ENCODE assay signal across 18 mouse cellular contexts in the genomic region with DNA sequence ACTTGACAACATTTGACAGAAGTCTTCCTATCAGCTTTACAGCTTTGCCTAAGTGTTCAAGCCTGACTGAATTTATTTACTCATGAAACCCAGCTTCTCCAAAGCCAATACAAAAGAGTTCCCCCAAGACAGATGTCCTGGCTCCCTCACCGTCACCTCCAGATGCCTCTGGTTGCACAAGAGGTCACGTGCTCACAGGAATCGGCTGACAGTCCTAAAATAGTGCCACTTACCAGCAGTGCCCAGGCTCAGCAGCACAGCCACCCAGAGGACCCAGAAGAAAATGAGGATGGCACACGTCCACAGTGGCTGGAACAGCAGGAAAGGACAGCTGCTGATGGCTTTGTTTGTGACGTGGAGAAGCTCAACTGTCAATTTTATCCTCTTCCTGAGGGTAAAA. TPM values are rescaled to one million over a fixed set of nuclear protein-coding genes. Genes with fewer than 3 reads are reported as not detected.
DNase-seq lines count a peak whose midpoint lies in the region; ATAC-seq and TF ChIP-seq lines count a peak whose summit lies in the region.
"Had no signal": no experiment of that assay in that cellular context is flagged by ENCODE, and none has a peak within 500 bp of the region (broad histone marks: within the 10 kb centered on the region; RNA-seq: fewer than 3 reads in every experiment).

No protein-coding gene starts in this region.

- no peaks in the 10 kb centered on the region for H3K27me3 ChIP-seq in C2C12 (ENCODE audit: control insufficient read depth, insufficient read depth, insufficient read length)
- no peaks in the 10 kb centered on the region for H3K27me3 ChIP-seq in heart, embryonic 12.5 days (replicated peaks)
- no peaks in the 10 kb centered on the region for H3K27me3 ChIP-seq in forebrain, postnatal 0 days (ENCODE audit: insufficient read depth, low read length)
- H3K27me3 ChIP-seq: forebrain, embryonic 13.5 days; hindbrain, embryonic 13.5 days; intestine, embryonic 15.5 days; limb, embryonic 12.5 days; neural tube, embryonic 13.5 days had no signal

- H3K79me3 ChIP-seq in C2C12 (ENCODE audit: low read depth), result no peaks in the 10 kb centered on the region

- H3K36me3 ChIP-seq in C2C12 (ENCODE audit: control insufficient read depth, insufficient read depth) (no peaks in the 10 kb centered on the region), macrophage (ENCODE audit: inconsistent target) (no peaks in the 10 kb centered on the region)
- no peaks in the 10 kb centered on the region for H3K36me3 ChIP-seq in heart, embryonic 12.5 days
- no peaks in the 10 kb centered on the region for H3K36me3 ChIP-seq in forebrain, postnatal 0 days (ENCODE audit: insufficient read depth)
- H3K36me3 ChIP-seq: hindbrain, embryonic 13.5 days; intestine, embryonic 15.5 days; limb, embryonic 12.5 days; neural tube, embryonic 13.5 days had no signal

- H3K4me1 ChIP-seq in bone marrow macrophage, adult 2 months (ENCODE audit: control insufficient read depth, insufficient read depth, low read length), result peaks cover 18% of the 10 kb centered on the region
- H3K4me1 ChIP-seq in heart, embryonic 12.5 days (replicated peaks), result peaks cover 11% of the 10 kb centered on the region
- H3K4me1 ChIP-seq in forebrain, postnatal 0 days (ENCODE audit: insufficient read depth), result no peaks in the 10 kb centered on the region
- H3K4me1 ChIP-seq: forebrain, embryonic 13.5 days; intestine, embryonic 15.5 days; limb, embryonic 12.5 days; neural tube, embryonic 13.5 days had no signal

- TF ChIP-seq POLR2A in bone marrow macrophage, adult 2 months (IDR thresholded peaks at IDR 0.05; ENCODE audit: borderline replicate concordance, low read depth, low read length), result no peak

- H3K79me2 ChIP-seq in C2C12 (ENCODE audit: control insufficient read depth, insufficient read depth) (no peaks in the 10 kb centered on the region), macrophage (ENCODE audit: inconsistent target) (no peaks in the 10 kb centered on the region)

- peak; percentile 74; the same call in 1 of the 2 replicates for ATAC-seq in heart, embryonic 12.5 days (ENCODE audit: insufficient number of reproducible peaks, low FRiP score)
- no peak for ATAC-seq in forebrain, postnatal 0 days
- ATAC-seq: activated CD4-positive, CD25-positive, alpha-beta regulatory T cell, adult 4 months; forebrain, embryonic 13.5 days; intestine, embryonic 15.5 days had no signal

- H3K4me3 ChIP-seq in C2C12 (ENCODE audit: insufficient read depth, poor library complexity, severe bottlenecking), result no peak overlapping the region
- no peak overlapping the region for H3K4me3 ChIP-seq in bone marrow macrophage, adult 2 months (ENCODE audit: insufficient read depth, low read length)
- no peak overlapping the region for H3K4me3 ChIP-seq in heart, embryonic 12.5 days
- H3K4me3 ChIP-seq in macrophage (ENCODE audit: inconsistent target), result no peak overlapping the region
- no peak overlapping the region for H3K4me3 ChIP-seq in forebrain, postnatal 0 days (ENCODE audit: low read depth, low read length)
- H3K4me3 ChIP-seq: forebrain, embryonic 13.5 days; hindbrain, embryonic 13.5 days; intestine, embryonic 15.5 days; left cerebral cortex, adult 2 months; limb, embryonic 12.5 days; neural tube, embryonic 13.5 days had no signal

- 0 out of 2 replicates have a peak overlapping the region, but pooled peaks have one; percentile 25 for H3K4me2 ChIP-seq in heart, embryonic 12.5 days
- no peak overlapping the region for H3K4me2 ChIP-seq in forebrain, postnatal 0 days (ENCODE audit: low read depth)
- H3K4me2 ChIP-seq: forebrain, embryonic 13.5 days; hindbrain, embryonic 13.5 days; intestine, embryonic 15.5 days; limb, embryonic 12.5 days; neural tube, embryonic 13.5 days had no signal

- no peaks in the 10 kb centered on the region for H3K9me3 ChIP-seq in heart, embryonic 12.5 days (replicated peaks)
- H3K9me3 ChIP-seq in forebrain, postnatal 0 days (ENCODE audit: low read length), result no peaks in the 10 kb centered on the region
- H3K9me3 ChIP-seq: forebrain, embryonic 13.5 days; hindbrain, embryonic 13.5 days; intestine, embryonic 15.5 days; limb, embryonic 12.5 days; neural tube, embryonic 13.5 days had no signal

- H3K27ac ChIP-seq in bone marrow macrophage, adult 2 months (ENCODE audit: insufficient read depth, low read depth, low read length), result peak overlapping the region; percentile 42
- peak overlapping the region; percentile 50 for H3K27ac ChIP-seq in heart, embryonic 12.5 days (ENCODE audit: poor library complexity, severe bottlenecking)
- H3K27ac ChIP-seq in macrophage, result peak overlapping the region; percentile 7; the same call in 1 of the 2 replicates
- no peak overlapping the region for H3K27ac ChIP-seq in forebrain, postnatal 0 days (ENCODE audit: low read depth, low read length)
- H3K27ac ChIP-seq: forebrain, embryonic 13.5 days; hindbrain, embryonic 13.5 days; intestine, embryonic 15.5 days; kidney, postnatal 0 days; left cerebral cortex, adult 2 months; limb, embryonic 12.5 days; neural tube, embryonic 13.5 days had no signal

- no peak for DNase-seq in right cerebral cortex, adult 18-20 months
- no peak for DNase-seq in embryo, embryonic 10.5 days (ENCODE audit: low spot score)
- DNase-seq in forebrain, postnatal 0 days, result no peak
- DNase-seq: cerebellum, adult 8-10 months; embryo, embryonic 11 days; gastrocnemius, postnatal 10 days had no signal

- WGBS in heart, embryonic 12.5 days, result 33% methylated on average over 5 of the region's 5 CpGs
- 5% methylated on average over 5 of the region's 5 CpGs for WGBS in macrophage (ENCODE audit: missing documents)
- 71% methylated on average over 5 of the region's 5 CpGs for WGBS in forebrain, postnatal 0 days

- H3K9ac ChIP-seq in heart, embryonic 12.5 days, result no peak overlapping the region
- no peak overlapping the region for H3K9ac ChIP-seq in forebrain, postnatal 0 days
- H3K9ac ChIP-seq: forebrain, embryonic 13.5 days; hindbrain, embryonic 13.5 days; intestine, embryonic 15.5 days; limb, embryonic 12.5 days; neural tube, embryonic 13.5 days had no signal

- H3ac ChIP-seq in C2C12 (ENCODE audit: control insufficient read depth, insufficient read length, low read depth), result no peak overlapping the region

- TF ChIP-seq CTCF in C2C12 (IDR thresholded peaks at IDR 0.05; ENCODE audit: control insufficient read depth, insufficient read depth, insufficient read length), result no peak
- TF ChIP-seq CTCF in bone marrow macrophage, adult 2 months (IDR thresholded peaks at IDR 0.05; ENCODE audit: low read depth, low read length), result no peak
- no peak for TF ChIP-seq CTCF in forebrain, postnatal 0 days (IDR thresholded peaks at IDR 0.05; ENCODE audit: low read depth)

TF ChIP-seq in C2C12, 6 proteins besides CTCF, POLR2A, EP300 and RAD21:
- TF ChIP-seq USF1 (IDR thresholded peaks at IDR 0.05; ENCODE audit: low read depth) (peak; percentile 71), FOSL1 (IDR thresholded peaks at IDR 0.05; ENCODE audit: insufficient read depth, low read length, poor library complexity, severe bottlenecking) (no peak), CEBPB (IDR thresholded peaks at IDR 0.05; ENCODE audit: low read depth) (peak; percentile 23)

RNA-seq across cellular contexts. Expression of a gene that starts 23.1 kb away (rescaled TPM):
- polyA plus RNA-seq in C2C12 (2012; fragmentation: generic; extraction: Trizol), result 0.20 TPM
- polyA plus RNA-seq in bone marrow macrophage, adult 2 months (2012; ENCODE audit: insufficient read depth, insufficient read length, missing spikeins), result not detected in 2 replicates
- 0.55 and 1.1 TPM in 2 replicates for polyA plus RNA-seq in heart, embryonic 12.5 days (2016; fragmentation: Nextera tagmentation; extraction: Ambion mirVana)
- not detected for total RNA-seq in macrophage (2018; cell fraction: chromatin; rRNA removed)
- total RNA-seq in macrophage (2018; cell fraction: cytosol; rRNA removed), result not detected
- total RNA-seq in macrophage (2018; cell fraction: nucleus; rRNA removed), result not detected
- not detected in 3 replicates for polyA plus RNA-seq in macrophage (2018)
- total RNA-seq in forebrain, postnatal 0 days (2014; rRNA removed), result 0.48 and 1.4 TPM in 2 replicates
- polyA plus RNA-seq in forebrain, postnatal 0 days (2015; fragmentation: Nextera tagmentation; extraction: Ambion mirVana), result 0.40 and 0.52 TPM in 2 replicates
- total RNA-seq: left cerebral cortex, adult 2 months had no signal
- polyA plus RNA-seq: activated CD4-positive, CD25-positive, alpha-beta regulatory T cell, adult 4 months had no signal
